Mouse (Mus musculus) ES-Bruce4 (cell line): ENCODE measurements at regions not wholly inside any gene's neighbourhood (a gene's known extent, or its start where the extent isn't known, plus 50 kb on each side); places are given as distances from the start of the nearest gene placed in this dataset.

ENCODE experiments used
- CTCF ChIP-seq: IDR thresholded peaks from one replicate; pipeline ENCODE4 v1.8.1; 2011; ENCODE audit warnings: low read depth, low read length
- EP300 ChIP-seq: IDR thresholded peaks from 2 replicates; pipeline ENCODE4 v1.6.1; 2011; ENCODE audit warnings: low read depth, low read length; ENCODE audit not compliant: insufficient read depth
- POLR2A ChIP-seq: IDR thresholded peaks from one replicate; pipeline ENCODE4 v1.8.1; 2011; ENCODE audit warnings: low read length; ENCODE audit not compliant: insufficient read depth

DNA sequence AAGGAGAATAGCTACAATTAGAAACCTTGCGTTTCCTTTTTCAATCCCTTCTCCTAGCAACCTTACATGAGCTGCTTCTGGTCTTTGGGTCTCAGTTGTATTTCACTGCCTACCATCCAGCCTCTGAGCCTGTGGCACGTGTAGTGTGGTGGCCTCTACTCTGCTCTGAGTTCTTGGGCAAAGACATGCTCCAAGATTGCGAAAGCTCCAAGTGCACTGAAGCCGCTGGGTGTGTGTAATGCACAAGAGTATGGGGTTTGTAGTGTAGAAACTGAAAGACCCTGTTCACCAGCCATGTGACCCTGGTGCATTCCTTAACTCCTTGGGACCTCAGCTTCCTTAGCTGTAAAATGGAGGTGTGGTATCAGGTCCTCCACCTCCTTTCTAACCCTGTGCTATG lies 89.8 kb upstream of the Bcor start:
- TF ChIP-seq CTCF: no peak
- TF ChIP-seq POLR2A: no peak
- TF ChIP-seq EP300: no peak
